Mouse (Mus musculus) kidney, adult 11 months (tissue): ENCODE measurements around the gene Mitf.

Experiments
- DNase-seq: peaks from one replicate; pipeline ENCODE4 v3.0.0; 2022

The Mitf gene

DNA sequence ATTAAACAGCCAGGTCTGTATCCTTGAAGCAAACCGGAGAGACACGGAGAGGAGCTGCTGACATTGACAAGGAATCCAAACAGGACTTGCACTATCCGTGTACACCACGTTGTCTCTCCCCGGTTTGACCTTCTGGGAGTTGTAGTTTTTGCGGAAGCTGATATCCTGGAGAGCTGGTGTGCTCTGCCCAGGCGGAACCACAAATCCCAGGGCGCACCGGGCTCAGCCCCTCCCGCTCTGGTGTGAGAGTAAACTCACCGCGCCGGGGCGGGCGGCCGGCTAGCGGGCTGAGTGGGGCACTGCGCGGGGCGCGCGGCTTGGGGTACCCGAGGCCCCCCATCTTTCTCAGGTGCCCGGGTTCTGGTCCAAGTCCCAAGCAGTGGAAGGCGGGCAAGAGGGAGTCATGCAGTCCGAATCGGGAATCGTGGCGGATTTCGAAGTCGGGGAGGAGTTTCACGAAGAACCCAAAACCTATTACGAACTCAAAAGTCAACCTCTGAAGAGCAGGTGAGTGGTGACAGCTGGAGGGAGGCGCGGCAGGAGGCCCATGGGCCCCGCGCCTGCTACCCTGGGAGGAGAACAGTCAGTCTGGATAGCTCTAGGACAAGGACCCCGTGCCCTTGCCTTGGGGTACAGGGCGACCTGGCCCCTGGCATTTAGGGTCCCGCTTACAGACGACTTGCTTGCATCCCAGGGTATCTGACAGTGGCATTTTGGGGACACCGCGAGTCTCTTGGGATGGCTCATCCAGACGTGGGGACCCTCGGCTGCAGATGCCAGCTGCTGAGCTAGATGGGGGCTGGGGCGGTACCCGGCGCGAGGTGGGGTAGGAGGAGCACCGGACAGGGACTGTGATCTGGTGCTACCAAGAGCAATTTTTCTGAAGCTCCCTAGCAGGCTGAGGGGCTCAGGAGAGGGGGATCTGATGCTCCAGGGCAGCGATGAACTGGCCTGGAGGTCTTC, at the start of gene Mitf:
Gene Mitf, plus strand, starts transcription at position 272 of the 963 bp plus-strand sequence.
- DNase-seq, result peak; percentile 96

DNA sequence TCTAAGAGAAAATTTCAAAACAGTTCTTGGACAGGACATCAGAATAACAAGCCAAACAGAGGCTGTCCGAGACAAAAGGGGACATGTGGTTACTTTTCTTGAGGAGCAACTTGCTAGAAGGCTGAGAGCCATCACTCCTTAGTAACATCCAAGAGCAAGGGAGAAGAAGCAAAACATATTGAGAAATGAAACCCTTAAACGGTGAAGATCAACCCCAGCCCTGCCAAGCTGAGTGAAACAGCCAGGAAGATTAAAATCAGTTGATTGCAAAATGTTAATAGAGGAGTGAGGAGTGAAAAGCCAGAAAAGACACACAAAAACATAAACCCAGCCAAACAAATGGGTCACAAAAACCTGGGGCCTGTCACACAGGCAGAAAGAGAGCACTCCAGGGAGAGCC, 49.5 kb upstream of the Mitf start:
- DNase-seq, result no peak

DNA sequence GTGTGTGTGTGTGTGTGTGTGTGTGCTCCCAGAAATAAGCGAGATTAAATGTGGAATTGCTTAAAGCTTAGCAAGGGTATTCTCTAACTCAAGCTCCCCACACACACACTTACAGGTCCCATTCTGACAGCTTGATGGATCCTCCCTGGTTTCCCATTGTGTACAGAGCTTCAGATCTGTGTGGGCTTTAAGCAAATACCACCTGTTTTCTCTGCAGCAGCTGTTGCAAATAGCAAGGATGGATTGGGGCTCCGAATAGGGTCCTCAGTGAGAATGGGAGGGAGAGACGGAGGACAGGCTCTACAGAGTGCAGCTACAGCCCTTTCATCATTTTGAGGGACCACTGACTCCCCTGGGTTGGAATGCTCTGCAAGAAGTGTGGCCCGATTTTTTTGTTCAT, 48.0 kb upstream of the Mitf start:
- no peak for DNase-seq

DNA sequence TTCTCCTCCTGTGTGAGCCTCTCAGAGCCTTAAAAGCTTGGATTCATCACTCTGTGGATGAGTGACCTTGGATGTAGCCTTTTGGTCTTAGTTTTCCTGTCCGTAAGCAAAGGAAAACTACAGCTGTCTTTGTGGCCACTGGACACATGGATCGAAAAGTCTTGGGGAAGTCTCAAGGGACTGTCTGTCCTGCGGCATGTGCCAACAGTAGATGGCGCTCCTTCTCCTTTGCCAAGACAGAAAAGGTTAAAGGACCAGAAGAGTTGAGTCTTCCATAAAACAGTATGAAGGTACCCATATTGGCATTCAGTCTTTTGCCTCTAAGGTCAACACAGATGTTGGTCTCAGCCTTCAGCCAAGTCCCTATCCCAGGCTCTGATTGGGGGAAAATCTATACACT, 47.6 kb upstream of the Mitf start:
- peak; percentile 32 for DNase-seq

DNA sequence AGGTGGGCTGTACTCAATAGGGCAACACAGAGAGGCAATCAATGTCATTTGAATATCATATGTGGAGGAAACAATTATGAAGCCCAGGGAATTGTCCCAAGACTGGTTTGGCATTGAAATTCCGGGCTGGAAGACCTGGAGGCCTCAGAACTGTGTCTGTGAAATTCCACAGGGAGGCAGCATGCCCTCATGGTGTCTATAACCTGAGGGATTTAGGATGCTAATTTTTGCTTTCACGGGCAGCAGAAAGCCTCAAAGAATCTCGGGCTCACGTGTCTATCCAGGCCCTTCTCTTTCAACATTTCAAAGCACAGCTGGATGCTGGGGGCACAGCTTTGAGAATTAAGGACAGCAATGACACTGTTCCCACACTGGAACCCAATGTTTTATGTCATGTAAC, 45.5 kb upstream of the Mitf start:
- peak; percentile 12 for DNase-seq

DNA sequence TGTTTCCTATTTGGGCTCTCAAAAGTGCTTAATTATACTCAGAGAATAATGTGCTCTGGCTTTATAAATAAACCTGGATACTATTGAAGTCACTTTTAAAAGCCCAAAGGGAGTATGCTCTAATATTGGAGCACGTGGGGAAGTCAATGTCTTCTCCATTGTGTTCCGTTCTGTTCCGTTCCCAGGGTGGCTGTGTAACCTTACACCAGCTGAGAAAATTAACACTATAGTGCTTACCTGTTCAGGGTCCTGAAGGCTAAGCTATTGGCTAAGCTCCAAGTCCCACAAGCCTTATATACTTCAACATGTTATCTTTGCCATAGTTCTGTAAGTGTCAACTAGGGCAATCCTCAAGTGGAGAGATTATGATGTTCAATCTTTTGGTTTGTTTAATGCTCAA, 42.9 kb upstream of the Mitf start:
- DNase-seq, result no peak

DNA sequence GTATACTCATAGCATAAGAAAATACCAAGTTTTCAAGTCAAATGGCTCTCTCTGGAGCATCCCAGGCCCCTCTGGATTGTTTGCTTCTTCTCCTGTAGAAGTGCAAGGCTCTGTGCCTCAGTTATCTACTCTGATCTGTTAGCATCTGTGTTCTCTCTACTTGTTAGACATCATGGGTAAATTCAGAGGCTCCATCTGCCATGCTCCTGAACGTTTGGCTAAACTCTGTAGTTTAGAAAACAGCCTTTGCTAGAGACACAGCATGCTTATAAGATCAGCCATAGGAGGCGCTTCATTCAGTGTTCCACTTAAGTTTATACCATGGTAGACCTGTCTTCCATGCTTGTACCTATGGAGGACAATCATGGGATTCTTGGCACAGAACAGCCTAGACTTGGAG, 39.0 kb upstream of the Mitf start:
- no peak for DNase-seq

DNA sequence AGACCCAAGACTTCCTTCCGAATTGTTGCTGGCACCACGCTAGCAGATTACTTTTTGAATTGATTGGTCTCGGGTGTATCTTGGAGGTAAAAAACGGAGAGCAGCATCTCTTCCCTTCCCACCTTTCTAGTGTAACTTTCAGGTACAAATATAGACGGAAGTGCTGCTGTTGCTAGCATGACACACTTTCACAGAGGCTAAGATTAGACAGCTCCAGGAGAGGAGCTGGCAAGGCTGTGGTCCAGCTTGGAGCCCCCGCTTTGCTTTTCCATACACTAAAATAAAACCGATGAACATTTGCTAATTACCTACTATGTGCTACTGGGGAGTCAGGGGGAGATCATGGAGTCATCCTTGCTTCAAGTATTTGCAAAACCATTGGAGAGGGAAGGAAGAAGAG, 37.3 kb upstream of the Mitf start:
- no peak for DNase-seq

DNA sequence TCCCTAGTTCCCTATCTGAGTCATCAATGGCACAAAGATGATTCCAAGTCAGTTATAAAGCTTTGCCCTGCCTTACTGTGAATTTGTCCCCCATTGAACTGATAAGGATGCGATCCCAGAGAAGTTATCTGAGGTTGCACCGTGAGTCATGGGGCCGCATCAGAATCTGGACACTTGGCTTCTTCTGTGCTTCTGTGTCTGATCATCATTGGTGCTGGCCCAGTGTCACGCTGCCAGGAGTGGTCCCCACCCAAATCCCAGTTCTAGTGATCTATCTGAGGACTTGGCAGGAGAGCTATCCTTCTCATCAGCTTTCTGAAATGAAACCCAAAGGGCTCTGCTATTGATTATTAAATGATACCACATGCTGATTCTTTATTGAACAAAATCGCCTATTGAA, 25.5 kb upstream of the Mitf start:
- DNase-seq, result no peak

DNA sequence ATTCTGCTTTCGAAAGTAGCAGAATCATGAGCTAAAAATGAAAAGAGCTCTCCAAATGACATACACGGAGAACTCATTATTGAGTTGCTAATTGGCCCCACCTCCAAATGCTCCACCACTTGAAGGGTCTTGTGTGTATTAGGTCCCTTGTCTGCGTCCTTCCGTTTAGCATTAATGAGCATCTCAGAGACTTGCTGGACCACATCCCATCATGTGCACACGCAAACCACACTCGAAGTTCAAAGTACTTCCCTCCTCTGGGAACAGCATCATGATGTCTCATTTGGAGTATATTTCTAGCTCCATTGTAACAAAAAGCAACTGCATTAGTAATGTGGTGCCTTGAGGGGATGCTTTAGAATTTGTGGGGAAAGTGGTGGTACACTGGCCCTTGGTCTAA, 24.6 kb upstream of the Mitf start:
- DNase-seq, result no peak

DNA sequence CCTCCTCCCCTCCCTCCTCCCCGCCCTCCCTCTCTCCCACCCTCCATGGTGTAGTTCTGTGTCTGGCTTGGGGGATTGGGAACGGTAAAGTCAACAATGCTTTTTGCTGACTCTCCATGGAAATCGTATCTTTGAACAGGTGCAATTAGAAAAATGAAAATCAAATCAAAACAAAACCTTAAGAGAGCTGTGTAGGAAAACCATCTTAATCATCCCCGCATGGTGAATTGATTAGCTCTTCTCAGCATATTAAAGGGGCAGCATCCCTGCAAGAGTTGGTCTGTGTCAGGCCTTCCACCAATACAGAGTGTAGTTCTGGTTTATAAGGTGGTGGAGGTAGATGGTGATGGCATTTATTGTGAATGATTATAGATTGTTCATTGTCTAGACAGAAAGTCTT, 20.0 kb upstream of the Mitf start:
- no peak for DNase-seq

DNA sequence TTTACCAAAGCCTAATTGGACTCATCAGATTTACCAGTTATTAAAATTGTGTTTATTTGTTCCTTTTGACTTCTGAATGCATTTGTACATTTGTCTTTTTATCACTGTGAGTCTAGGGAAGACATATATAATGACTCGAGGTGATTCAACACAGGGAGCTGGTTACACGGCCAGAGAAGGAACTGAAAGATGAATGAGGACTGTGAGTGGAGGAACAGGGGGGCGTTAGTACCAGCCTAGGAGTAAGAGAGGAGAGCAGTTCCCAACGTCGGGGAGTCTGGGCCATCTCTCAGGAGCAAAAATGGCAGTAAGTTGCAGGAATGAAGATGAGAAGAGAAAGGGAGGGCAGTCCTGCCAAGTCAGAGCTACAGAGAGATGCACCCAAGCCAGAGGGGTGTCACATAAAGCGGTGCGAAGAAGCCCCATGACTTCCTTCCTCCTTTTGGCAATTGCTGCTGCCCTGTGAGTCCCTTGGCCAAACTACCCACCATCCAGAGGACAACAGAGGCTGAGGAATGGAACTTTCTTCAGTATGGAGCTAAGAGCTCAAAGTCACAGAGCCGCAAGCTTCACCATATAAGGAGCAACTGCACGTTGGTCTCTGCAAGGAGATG, 18.4 kb upstream of the Mitf start:
- no peak for DNase-seq

DNA sequence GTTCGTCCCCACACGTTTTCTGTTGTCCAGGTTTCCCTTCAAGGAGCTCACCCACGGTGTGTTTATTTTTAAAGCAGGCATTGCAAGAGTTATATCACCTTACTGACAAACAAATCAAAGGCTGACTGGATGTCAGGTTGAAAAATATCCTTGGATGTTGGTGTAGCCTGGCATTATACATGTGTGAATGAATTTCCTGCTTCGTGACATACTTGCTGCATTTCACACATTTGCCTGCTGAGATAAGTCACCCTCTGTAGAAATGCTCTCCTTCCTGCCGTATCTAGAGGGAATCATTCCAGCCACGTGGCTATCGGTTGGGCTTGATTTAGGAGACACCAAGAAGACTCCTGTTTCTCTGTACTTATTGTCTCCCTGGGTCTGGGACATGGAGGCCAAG, 17.2 kb upstream of the Mitf start:
- no peak for DNase-seq

DNA sequence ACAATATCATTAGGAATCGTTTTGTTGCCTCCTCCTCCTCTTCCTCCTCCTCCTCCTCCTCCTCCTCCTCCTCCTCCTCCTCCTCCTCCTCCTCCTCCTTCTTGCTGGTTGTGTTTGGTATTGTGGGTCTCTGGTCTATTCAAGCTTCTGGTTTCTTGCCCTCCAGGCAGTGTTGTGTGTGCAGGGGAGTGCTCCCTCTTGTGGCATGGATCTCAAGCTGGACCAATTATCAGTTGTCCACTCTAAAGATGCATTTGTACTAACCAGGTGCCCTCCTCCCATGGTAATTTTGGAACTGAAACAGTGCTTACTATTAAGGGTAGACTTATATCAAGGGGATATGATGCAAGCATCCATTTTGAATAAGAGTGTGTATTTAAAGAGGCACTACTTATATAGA, 14.7 kb upstream of the Mitf start:
- DNase-seq, result no peak

DNA sequence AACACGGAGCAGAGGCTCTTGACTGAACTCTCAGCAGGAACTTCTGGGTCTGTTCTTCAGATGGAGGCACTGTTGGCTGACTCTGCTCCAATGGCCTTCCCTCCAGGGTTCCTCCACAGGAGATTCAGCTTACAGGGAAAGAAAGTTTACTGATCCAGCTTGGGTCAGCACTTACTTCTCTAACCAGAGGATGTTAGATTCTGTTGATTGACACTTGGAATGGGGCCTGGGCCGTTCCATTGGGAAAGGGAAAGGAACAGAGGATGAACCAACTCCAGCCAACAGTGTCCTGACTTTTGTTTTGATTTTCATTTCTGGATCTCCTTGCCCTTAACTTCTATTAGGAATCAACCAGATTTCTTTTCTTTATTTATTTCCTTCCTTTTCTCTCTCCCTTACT, 11.7 kb upstream of the Mitf start:
- no peak for DNase-seq

DNA sequence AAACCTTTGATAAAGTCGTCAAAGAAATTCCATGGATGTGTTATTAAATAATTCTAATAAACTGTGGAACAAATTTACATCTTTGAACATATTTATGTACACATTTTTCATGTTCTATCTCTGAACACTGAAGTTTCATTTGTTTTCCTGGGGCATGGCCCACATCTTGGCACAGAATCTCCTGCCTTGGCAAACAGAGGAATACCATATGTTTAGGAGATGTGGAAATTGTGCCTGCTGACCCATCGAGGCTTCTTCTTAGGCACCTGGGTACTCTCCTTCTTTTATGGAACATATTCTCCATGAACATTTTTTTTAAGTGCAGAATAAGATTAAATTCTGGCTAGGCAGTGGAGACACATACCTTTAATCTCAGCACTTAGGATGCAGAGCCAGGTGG, 6.2 kb upstream of the Mitf start:
- no peak for DNase-seq

DNA sequence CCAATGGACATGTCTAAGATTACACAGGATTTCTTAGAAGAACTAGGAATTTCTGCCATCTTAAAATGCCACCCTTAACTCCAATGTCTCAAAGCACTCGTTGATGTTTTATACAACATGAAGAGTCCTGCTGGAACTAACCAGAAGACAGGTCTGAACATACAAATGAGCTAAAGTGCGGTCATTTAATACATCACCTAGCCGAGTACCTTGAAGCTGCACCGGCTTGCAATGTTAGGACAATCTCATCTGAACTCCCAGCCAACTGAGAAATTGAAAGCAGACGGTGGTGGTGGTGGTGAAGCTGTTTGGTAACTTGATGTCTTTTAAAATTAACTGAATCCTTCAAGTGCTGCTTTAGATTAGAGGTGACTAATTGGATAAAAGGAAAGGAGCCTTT, 801 bp upstream of the Mitf start:
- no peak for DNase-seq

DNA sequence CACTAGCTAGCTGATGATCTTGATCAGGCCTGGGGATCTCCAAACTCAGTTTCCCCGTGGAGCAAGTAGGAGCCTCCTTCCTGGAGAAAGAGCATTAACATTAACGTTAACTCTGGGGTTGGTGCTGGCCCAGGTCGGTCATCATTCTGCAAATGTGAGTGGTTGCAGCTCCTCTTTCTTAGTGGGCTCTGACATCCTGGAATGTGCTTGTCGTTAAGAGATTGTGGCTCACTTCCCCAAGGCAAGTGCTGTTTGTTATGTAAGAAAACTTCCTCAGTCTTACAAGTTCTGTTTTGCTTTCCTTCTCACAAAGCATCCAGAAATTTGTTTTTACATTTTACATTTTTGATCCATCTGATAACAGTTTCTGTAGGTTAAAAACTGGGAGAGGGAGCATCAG, 7.3 kb downstream of the Mitf start:
- DNase-seq, result no peak

DNA sequence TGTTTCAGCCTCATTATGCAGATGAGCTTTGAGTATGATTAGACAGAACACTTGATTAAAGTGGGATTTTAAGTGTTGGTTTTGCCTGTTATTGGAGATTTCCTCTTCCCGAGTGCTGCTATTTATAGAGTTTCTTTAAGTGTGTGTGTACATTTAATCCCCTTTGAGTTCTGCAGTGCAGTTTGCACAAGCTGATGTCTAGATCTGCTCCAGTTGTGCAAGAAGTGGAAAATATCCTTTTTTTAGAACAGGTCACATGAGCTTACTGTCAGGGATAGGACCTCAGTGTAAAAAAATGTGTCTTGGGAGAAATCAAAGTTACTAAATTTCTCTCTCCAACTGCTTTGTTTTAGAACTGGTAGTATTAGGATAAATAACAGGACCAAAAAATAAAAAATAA, 8.9 kb downstream of the Mitf start:
- DNase-seq, result no peak

DNA sequence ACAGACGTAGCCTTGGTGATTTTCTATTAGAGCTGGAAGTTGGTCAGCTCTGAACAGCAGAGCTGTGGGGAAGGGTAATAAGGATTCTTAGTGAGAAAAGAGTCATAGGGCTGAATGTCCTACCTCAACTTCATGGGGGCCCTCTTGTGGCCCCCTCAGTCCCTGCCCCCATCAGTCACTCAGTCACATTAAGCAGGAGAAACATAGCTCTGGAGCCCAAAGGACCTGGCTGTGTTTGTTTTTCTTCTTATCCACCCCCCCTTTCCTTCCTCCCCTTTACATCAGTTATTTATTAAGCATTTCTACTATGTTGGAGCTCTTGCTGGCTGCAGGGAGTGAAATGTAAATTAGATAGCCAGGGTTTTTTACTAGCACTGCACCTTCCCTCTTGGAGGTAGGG, 10.0 kb downstream of the Mitf start:
- peak; percentile 26 for DNase-seq

DNA sequence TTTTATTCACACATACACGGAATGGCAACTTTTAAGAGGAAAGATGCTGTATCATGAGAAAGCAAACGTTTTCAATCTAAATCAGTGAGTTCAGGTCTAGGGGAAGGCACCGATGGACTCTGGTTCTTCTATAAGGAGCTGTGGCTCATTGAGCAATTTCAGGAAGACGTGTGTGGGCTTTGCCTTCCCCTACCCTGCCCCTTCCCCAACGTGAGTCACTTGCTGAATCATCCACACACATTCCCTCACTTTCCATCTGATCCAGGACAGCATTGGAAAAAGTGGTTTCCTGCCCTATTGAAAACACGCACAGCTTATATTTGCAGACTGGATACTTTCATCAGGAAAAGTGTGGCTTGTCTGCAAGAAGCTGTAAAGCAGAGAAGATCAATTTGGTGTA, 11.3 kb downstream of the Mitf start:
- DNase-seq, result no peak

DNA sequence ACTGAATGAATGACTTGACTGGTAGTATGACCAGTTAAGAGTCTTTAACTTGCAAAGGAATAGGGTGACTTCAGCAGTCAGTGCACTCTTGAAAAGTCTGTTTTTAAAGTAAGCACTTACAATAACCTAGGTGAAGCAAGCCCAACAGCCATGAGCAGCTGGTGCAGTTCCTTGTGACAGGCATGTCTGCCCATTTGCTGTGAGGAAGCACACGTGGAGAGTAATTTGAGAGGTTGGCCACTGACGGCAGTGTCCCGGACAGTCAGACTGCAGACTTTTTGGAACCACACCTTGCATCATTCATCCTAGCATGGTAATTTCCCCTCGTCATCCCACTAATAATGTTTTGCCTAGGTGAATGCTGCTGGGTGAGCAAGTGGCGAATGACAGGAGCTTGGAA, 12.1 kb downstream of the Mitf start:
- no peak for DNase-seq

DNA sequence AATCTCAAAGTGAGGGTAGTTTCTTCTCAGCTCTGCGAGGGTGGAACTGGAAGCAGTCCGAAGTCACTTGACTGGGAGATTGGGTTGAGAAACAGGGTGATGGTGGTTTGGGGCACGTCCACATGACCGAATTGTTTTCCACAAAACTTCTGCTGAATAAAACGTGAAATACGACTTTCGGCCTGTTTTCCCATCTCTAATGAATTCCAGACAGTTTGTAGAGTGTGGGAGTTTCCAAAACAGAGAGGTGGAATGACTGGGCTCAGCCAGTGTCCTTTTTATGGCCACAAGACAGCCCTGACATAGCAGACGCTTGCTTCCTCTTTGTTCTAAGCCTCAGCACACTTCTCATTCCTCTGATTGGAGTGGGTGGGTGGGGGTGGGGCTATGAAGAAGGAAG, 13.7 kb downstream of the Mitf start:
- DNase-seq, result peak; percentile 21

DNA sequence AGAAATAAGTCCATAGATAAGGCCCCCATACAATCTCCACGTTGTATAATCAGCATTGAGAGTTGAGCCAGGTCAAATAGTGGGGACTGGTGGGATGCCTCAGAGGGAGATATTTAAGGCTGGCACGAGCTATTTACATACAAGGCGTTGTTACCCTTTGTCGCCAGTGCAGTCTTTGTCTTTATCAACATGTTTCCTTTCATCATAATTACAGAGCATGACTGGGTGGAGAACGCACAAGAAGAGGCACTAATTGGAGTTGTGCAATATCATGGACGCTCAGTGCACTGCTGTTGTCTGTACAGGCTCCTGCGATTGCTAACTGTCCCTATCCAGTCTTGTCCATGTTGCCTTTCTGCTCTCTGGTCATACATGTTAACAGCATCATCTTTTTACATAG, 15.0 kb downstream of the Mitf start:
- no peak for DNase-seq
